Mouse (Mus musculus): Measurements from ENCODE around the gene Kcmf1.
"Not testable (repeated sequence)": the region's sequence is repeated elsewhere in the genome, so short reads cannot be mapped to it uniquely, and the experiment has no call there.

Gene Kcmf1

GRCm38 (mm10) chr6:72899201-72899780 is 488 bp downstream of the Kcmf1 start:
- DNase-seq (ENCODE audit: low spot score in 2 of 2), result peak in 1 of 2 experiments; percentile 55

- peak; percentile 42 to 59 for DNase-seq (ENCODE audit: low spot score in 2 of 2)
Observed at GRCm38 (mm10) chr6:72898244-72899200, 1.3 kb downstream of the Kcmf1 start.

GRCm38 (mm10) chr6:72895000-72895399 is 4.8 kb downstream of the Kcmf1 start:
- peak in 1 of 2 experiments; percentile 14 for DNase-seq (ENCODE audit: low spot score in 2 of 2)

GRCm38 (mm10) chr6:72891238-72891637 is 8.5 kb downstream of the Kcmf1 start:
- no peak for DNase-seq (ENCODE audit: low spot score in 2 of 2)

GRCm38 (mm10) chr6:72888655-72889054 is 11.1 kb downstream of the Kcmf1 start:
- DNase-seq (ENCODE audit: low spot score in 2 of 2), result no peak

- no peak for DNase-seq (ENCODE audit: low spot score in 2 of 2)
Observed at GRCm38 (mm10) chr6:72885268-72885667, 14.5 kb downstream of the Kcmf1 start.

GRCm38 (mm10) chr6:72884767-72885166 is 15.0 kb downstream of the Kcmf1 start:
- no peak for DNase-seq (ENCODE audit: low spot score in 2 of 2)

GRCm38 (mm10) chr6:72882661-72883458 is 16.9 kb downstream of the Kcmf1 start:
- DNase-seq (ENCODE audit: low spot score in 2 of 2), result no peak

- no peak for DNase-seq (ENCODE audit: low spot score in 2 of 2)
Observed at GRCm38 (mm10) chr6:72882222-72882621, 17.6 kb downstream of the Kcmf1 start.

GRCm38 (mm10) chr6:72881619-72881979 is 18.2 kb downstream of the Kcmf1 start:
- no peak for DNase-seq (ENCODE audit: low spot score in 2 of 2)

GRCm38 (mm10) chr6:72880913-72881618 is 18.7 kb downstream of the Kcmf1 start:
- peak in 1 of 2 experiments; percentile 12 for DNase-seq (ENCODE audit: low spot score in 2 of 2)

- no peak for DNase-seq (ENCODE audit: low spot score in 2 of 2)
Observed at GRCm38 (mm10) chr6:72876629-72877028, 23.1 kb downstream of the Kcmf1 start.

- peak in 1 of 2 experiments; percentile 66 for DNase-seq (ENCODE audit: low spot score in 2 of 2)
Observed at GRCm38 (mm10) chr6:72873338-72873737, 26.4 kb downstream of the Kcmf1 start.

GRCm38 (mm10) chr6:72872276-72872675 is 27.5 kb downstream of the Kcmf1 start:
- no peak for DNase-seq (ENCODE audit: low spot score in 2 of 2)

GRCm38 (mm10) chr6:72869601-72870000 is 30.2 kb downstream of the Kcmf1 start:
- no peak for DNase-seq (ENCODE audit: low spot score in 2 of 2)

- no peak for DNase-seq (ENCODE audit: low spot score in 2 of 2)
Observed at GRCm38 (mm10) chr6:72868688-72869087, 31.1 kb downstream of the Kcmf1 start.

GRCm38 (mm10) chr6:72867746-72868145 is 32.0 kb downstream of the Kcmf1 start:
- DNase-seq (ENCODE audit: low spot score in 2 of 2), result no peak

- no peak for DNase-seq (ENCODE audit: low spot score in 2 of 2)
Observed at GRCm38 (mm10) chr6:72866232-72866631, 33.5 kb downstream of the Kcmf1 start.

- DNase-seq (ENCODE audit: low spot score in 2 of 2), result not testable (repeated sequence)
Observed at GRCm38 (mm10) chr6:72862686-72863085, 37.1 kb downstream of the Kcmf1 start.

GRCm38 (mm10) chr6:72854256-72854655 is 45.5 kb downstream of the Kcmf1 start:
- DNase-seq (ENCODE audit: low spot score in 2 of 2), result no peak

GRCm38 (mm10) chr6:72852180-72852579 is 47.6 kb downstream of the Kcmf1 start:
- DNase-seq (ENCODE audit: low spot score in 2 of 2), result no peak
